Mouse (Mus musculus) mesoderm, embryonic 11.5 days (tissue): ENCODE results near the gene Sugp2.
"Not testable (repeated sequence)": the region's sequence is repeated elsewhere in the genome, so short reads cannot be mapped to it uniquely, and the experiment has no call there.

Source experiments
- DNase-seq: peaks from one replicate; pipeline ENCODE4 v3.0.0-alpha.2; 2012; ENCODE audit warnings: low read depth, low spot score

Sugp2 gene

GRCm38 (mm10) chr8:70234080-70234780 lies at the start of gene Sugp2, which contains the start of gene Armc6:
Gene Sugp2, plus strand, starts transcription at chr8:70234226.
Gene Armc6, minus strand, starts transcription at chr8:70234466.
- DNase-seq, result peak; percentile 98

- DNase-seq, result no peak
Measured at GRCm38 (mm10) chr8:70188707-70189106, 45.3 kb upstream of the Sugp2 start.

- DNase-seq, result no peak
Measured at GRCm38 (mm10) chr8:70193238-70193637, 40.8 kb upstream of the Sugp2 start.

DNA sequence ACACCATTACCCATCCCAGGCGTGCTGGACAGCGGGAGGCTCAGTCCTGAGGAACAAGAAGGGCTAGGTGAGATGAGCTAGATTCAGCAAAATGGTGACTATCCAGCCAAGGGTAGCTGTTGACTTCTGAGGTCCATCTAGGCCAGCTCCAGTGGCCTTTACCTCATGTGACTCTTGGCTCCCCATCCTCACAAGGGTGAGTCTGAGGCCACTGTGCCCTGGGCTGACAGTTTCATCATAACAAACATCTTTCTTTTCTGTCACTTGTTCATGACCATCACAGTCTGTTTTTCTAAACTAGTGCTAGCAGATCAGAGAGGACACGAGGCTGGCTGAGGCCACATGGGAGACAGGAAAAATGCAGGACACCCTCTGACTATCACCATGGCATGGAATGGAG lies 39.8 kb upstream of the Sugp2 start:
- DNase-seq, result no peak

DNA sequence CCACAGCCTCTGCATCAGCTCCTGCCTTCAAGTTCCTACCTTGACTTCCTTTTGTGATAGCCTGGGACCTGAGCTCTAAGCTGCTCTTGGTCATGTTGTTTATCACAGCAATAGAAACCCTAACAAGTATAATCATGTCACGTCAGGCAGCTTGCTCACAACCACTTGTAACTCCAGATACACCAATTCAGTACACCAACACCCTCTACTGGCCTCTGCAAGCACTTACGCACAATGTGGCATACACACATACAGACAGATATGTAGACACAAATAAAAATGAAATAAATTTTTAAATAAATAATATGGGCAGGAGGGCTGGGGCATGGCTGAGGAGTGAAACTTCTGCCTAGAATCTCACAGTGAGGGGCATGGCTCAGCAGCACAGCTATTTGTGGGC lies 38.3 kb upstream of the Sugp2 start:
- DNase-seq, result no peak

- no peak for DNase-seq
Measured at GRCm38 (mm10) chr8:70197603-70198002, 36.4 kb upstream of the Sugp2 start.

DNA sequence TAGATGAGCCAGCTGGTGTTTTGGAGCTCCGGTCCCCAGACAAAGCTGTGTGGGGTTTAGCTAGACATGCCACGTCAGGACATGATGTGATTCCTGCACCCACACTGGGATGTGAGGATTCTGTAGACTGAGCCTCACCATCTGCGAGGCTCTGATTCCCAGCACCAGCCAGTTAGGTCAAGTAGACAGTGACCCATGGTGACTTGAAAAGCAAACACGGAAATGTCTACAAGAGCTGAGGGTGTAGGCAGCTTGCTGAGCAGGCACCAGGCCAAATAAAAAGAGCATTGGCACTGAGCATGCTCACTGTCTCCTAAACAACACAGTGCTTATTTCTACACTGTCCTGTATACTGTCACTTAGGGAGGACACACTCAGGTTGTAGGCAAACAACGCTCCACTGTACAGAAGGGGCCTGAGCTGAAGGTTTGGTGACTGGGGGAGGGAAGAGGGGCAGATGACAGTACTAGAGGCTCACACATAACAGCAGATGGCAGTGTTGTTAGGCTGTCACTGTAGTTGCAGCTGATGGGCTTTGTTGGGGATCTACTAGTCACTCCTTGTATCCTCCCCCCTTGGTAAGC lies 33.8 kb upstream of the Sugp2 start:
- DNase-seq, result no peak

DNA sequence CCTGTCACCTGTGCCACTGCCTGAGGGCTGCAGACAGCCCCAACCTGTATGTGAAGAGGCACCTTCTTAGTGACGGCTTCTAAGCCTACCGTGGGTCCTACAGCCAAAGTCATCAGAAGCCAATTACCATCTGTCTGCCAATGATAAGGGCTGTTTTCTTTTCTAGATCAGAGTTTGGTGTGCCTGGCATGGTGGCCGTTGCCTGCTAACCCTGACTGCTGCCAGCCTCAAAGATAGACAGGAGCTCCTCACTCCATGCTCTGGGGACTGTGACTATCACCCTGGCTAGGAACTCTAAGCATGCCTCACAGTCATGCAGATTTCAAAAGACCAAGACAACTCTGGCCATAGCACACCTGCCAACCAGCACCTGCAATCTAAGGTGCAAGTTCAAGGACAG lies 32.6 kb upstream of the Sugp2 start:
- DNase-seq, result no peak

DNA sequence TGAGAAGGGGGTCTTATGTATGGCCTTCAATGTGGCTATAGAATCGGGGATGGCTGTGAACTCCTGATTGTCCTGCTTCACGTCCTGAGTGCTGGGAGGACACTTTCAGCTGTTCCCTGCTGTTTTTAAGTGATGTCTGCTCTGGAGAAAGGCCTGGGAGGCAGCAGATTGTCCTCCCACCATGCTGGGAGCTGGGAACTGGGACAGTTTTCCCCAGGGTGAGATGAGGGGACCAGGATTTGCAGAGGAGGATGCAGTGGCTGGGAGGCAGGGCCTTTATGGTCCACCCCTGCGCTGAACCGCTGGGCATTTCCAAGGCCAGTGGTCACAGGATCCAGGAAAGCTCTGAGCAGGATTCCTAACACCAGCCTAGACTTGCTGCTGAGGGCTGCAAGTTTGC lies 31.0 kb upstream of the Sugp2 start:
- no peak for DNase-seq

- no peak for DNase-seq
Measured at GRCm38 (mm10) chr8:70204757-70205156, 29.3 kb upstream of the Sugp2 start.

- DNase-seq, result no peak
Measured at GRCm38 (mm10) chr8:70208130-70208529, 25.9 kb upstream of the Sugp2 start.

DNA sequence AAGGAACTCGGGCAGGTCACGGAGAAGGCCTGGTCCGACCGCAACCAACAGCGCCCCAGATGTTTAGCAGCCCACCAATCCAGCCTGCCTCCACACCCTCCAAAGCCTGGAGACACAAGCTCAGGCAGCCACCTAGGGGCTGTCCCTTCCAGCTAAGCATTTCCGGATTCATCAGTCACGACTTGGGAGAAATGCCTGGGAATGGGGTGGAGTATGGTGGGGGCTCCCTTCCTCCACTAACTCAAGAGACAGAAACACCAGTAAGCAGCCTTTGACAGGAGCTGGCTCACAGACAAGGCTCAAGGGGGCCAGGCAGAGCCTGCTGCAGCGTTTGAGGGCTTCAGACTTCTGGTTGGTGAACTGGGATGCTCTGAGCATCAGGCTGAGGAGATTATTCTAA lies 23.5 kb upstream of the Sugp2 start:
- no peak for DNase-seq

GRCm38 (mm10) chr8:70211275-70211674 lies 22.8 kb upstream of the Sugp2 start:
- no peak for DNase-seq

GRCm38 (mm10) chr8:70211726-70212111 lies 22.3 kb upstream of the Sugp2 start:
- no peak for DNase-seq

GRCm38 (mm10) chr8:70212112-70213055 lies 21.6 kb upstream of the Sugp2 start, which contains the start of gene Slc25a42:
Gene Slc25a42, minus strand, starts transcription at chr8:70212305.
- DNase-seq, result peak; percentile 98

GRCm38 (mm10) chr8:70214411-70214810 lies 19.6 kb upstream of the Sugp2 start:
- DNase-seq, result no peak

DNA sequence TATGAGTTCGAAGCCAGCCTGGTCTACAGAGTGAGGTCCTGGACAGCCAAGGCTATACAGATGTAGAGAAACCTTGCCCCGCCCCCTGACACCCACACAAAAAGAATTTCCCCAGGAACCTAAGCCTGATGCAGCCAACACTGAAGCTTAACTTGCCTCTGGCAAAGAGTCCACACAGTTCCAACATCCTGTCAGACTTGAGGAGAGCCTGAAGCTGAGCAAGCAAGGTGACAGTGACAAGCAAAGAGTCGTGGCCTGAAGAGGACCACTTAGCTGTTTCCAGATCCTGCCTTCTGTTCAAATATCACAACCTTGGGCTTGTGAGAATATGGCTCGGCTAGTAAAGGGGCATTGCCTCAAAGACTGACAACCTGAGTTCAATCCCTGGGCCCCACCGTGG lies 18.9 kb upstream of the Sugp2 start:
- DNase-seq, result no peak

DNA sequence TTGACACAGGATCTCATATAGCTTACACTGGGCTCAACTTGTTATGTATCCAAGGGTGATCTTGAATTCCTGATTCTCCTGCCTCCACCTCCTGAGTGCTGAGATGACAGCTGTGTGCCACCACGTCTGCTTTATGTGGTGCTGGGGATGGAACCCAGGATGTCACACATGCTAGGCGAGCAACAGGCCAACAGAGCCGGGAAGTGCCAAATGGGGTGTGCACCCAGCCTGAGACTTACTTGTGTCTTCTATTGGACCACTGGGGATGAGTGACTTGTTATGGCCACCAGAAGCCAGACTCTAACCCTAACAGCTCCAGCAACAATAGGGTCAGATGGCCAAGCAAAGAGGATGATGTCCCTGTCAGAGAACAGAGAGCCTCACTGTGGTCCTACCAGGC lies 17.9 kb upstream of the Sugp2 start:
- DNase-seq, result not testable (repeated sequence)

- DNase-seq, result no peak
Measured at GRCm38 (mm10) chr8:70216566-70216965, 17.5 kb upstream of the Sugp2 start.

DNA sequence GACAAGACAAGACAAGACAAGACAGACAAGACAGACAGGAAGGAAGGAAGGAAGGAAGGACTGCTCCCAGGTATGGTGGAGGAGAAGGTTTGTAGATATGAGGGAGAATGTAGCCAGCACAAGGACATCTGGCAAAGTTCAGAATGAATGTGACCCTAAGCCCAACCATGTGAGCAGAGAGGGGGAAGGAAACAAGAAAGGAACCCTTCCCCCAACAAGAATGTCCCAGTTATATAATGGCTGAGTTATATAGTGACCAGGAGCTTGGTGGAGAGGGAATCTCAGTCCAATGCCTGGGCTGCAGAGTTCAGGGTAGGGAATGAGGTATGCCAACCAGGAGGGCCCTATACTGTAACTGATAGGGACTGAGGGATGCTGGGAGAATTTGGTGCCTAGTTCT lies 16.6 kb upstream of the Sugp2 start:
- no peak for DNase-seq

- DNase-seq, result no peak
Measured at GRCm38 (mm10) chr8:70219107-70219684, 14.8 kb upstream of the Sugp2 start.

GRCm38 (mm10) chr8:70220236-70220840 lies 13.7 kb upstream of the Sugp2 start:
- no peak for DNase-seq
